Mouse (Mus musculus) midbrain, embryonic 13.5 days (tissue): ENCODE measurements around the gene Garnl3. TPM values are rescaled to one million over a fixed set of nuclear protein-coding genes. Genes with fewer than 3 reads are reported as not detected.

ENCODE experiments used
- polyA plus RNA-seq: library from polyadenylated mRNA; unstranded; fragments of >200 nt; fragmentation: Nextera tagmentation; extraction: Ambion mirVana; gene quantifications from 2 replicates; pipeline ENCODE4 v1.2.1, GENCODE M21; 2015

Gene Garnl3
- polyA plus RNA-seq, 1 experiment from 2014 or later, result 24.2 TPM

Other genes starting within 250 kb of the Garnl3 start
- 88.9 and 96.0 TPM in 2 replicates for gene Rpl12, start 170.1 kb downstream of the Garnl3 start, polyA plus RNA-seq
- gene Lrsam1, start 170.0 kb downstream of the Garnl3 start, polyA plus RNA-seq, result 18.1 and 21.1 TPM in 2 replicates
- 19.2 and 20.6 TPM in 2 replicates for gene Slc2a8, start 149.6 kb downstream of the Garnl3 start, polyA plus RNA-seq
- 14.8 and 15.5 TPM in 2 replicates for gene Angptl2, start 84.4 kb upstream of the Garnl3 start, polyA plus RNA-seq
- gene Ralgps1, start 239.8 kb upstream of the Garnl3 start, polyA plus RNA-seq, result 36.5 and 37.0 TPM in 2 replicates